Mouse (Mus musculus): ENCODE measurements around the gene Ppp1r2. TPM values are rescaled to one million over a fixed set of nuclear protein-coding genes. Genes with fewer than 3 reads are reported as not detected.

Gene Ppp1r2
- total and polyA plus RNA-seq, 3 experiments = 33.8 to 75.4 (median 62.4) TPM

DNA sequence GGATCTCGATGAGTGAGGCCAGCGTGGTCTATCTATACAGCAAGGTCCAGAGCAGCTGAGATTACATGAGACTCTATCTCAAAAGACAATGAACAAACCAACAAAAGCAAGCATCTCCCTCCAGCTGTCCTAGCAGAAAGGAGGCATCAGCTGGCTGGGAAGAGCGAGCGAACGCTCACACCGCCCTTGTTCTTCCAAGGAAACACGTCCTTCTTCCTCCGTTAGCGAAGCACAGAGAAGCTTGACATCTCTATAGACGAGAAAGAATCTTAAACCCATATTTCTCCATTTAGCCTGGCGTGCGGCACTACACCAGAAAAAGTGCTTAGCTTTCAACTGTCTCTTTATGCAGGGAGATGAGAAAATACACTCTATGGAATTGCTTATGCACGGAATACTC, 26.4 kb downstream of the Ppp1r2 start:
- H3K27ac ChIP-seq (ENCODE audit: insufficient read depth, low read depth) = no peak overlapping the region
- dilution Hi-C loops (cut with MboI; ENCODE audit: extremely low pct_ligation_motif_present, extremely low pct_unique_long_range_greater_than_20kb, low sequenced_read_pairs) (no loop called here), in situ Hi-C loops (cut with MboI; ENCODE audit: low pct_ligation_motif_present, low pct_unique_long_range_greater_than_20kb, low sequenced_read_pairs) (no loop called here)
- no peak overlapping the region for H3K9ac ChIP-seq (ENCODE audit: insufficient read depth, low read depth)
- DNase-seq (ENCODE audit: extremely low read depth) = no peak
- H3K4me3 ChIP-seq (replicated peaks in 1 of 3; ENCODE audit: low read depth in 2 of 3, low read length in 2 of 3, poor library complexity in 1 of 3) = no peak overlapping the region
- TF ChIP-seq ETS1 (conservative IDR thresholded peaks at IDR 0.05; ENCODE audit: low read depth, low read length) = no peak
- no peak for TF ChIP-seq USF2 (conservative IDR thresholded peaks at IDR 0.05; ENCODE audit: low read depth, low read length)
- no peak for TF ChIP-seq TBP (conservative IDR thresholded peaks at IDR 0.05; ENCODE audit: low read depth, low read length)
- no peak for TF ChIP-seq CHD1 (IDR thresholded peaks at IDR 0.05; ENCODE audit: low read depth, low read length)
- no peaks in the 10 kb centered on the region for H3K79me2 ChIP-seq (replicated peaks; ENCODE audit: control insufficient read depth, extremely low read depth, insufficient read depth, poor library complexity, severe bottlenecking)
- H3K27me3 ChIP-seq (replicated peaks) = no peaks in the 10 kb centered on the region
- H3K36me3 ChIP-seq (replicated peaks in 1 of 2; ENCODE audit: control insufficient read depth in 1 of 2, insufficient read depth in 1 of 2, low read length in 1 of 2) = peaks cover 2 to 26% of the 10 kb centered on the region in 2 experiments
- no peak overlapping the region for H3K4me2 ChIP-seq (ENCODE audit: insufficient read depth, low read depth, poor library complexity, severe bottlenecking)
- no peaks in the 10 kb centered on the region for H3K9me3 ChIP-seq (replicated peaks; ENCODE audit: low read length)
- peaks cover 15 to 40% of the 10 kb centered on the region in 2 experiments for H3K4me1 ChIP-seq (ENCODE audit: control insufficient read depth in 1 of 2, insufficient read depth in 2 of 2)

DNA sequence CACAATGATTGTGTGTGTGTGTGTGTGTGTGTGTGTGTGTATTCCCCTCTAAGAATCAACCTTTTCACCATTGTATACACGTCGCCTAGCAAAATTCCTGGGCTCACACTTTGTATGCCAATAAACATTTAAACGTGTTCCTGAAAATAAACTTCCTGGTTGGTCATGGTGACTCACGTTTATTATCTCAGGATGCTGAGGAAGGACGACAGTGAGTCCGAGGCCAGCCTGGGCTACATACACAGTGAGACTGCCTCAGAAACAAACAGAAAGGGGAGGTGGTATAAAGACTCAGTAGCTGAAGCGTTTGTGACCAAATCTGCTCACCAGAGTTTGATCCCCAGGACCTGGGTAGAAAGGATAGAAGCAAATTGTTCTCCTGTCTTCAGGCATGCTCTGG, 27.6 kb downstream of the Ppp1r2 start:
- Histone ChIP-seq H3K4me1 (ENCODE audit: control insufficient read depth in 1 of 2, insufficient read depth in 2 of 2) (peaks cover 15 to 35% of the 10 kb centered on the region in 2 experiments), H3K27me3 (replicated peaks) (no peaks in the 10 kb centered on the region), H3K9me3 (replicated peaks; ENCODE audit: low read length) (no peaks in the 10 kb centered on the region), H3K79me2 (replicated peaks; ENCODE audit: control insufficient read depth, extremely low read depth, insufficient read depth, poor library complexity, severe bottlenecking) (no peaks in the 10 kb centered on the region), H3K4me3 (replicated peaks in 1 of 3; ENCODE audit: low read depth in 2 of 3, low read length in 2 of 3, poor library complexity in 1 of 3) (no peak overlapping the region), H3K4me2 (ENCODE audit: insufficient read depth, low read depth, poor library complexity, severe bottlenecking) (no peak overlapping the region), H3K9ac (ENCODE audit: insufficient read depth, low read depth) (no peak overlapping the region), H3K36me3 (replicated peaks in 1 of 2; ENCODE audit: control insufficient read depth in 1 of 2, insufficient read depth in 1 of 2, low read length in 1 of 2) (peaks cover 0 to 27% of the 10 kb centered on the region in 2 experiments), H3K27ac (ENCODE audit: insufficient read depth, low read depth) (no peak overlapping the region)
- DNase-seq (ENCODE audit: extremely low read depth) = no peak
- dilution Hi-C loops (cut with MboI; ENCODE audit: extremely low pct_ligation_motif_present, extremely low pct_unique_long_range_greater_than_20kb, low sequenced_read_pairs) (no loop called here), in situ Hi-C loops (cut with MboI; ENCODE audit: low pct_ligation_motif_present, low pct_unique_long_range_greater_than_20kb, low sequenced_read_pairs) (no loop called here)
- TF ChIP-seq E2F4 (IDR thresholded peaks at IDR 0.05; ENCODE audit: insufficient replicate concordance, low read depth, low read length) = no peak
- TF ChIP-seq PAX5 (IDR thresholded peaks at IDR 0.05; ENCODE audit: low read length) = no peak
- TF ChIP-seq BHLHE40 (IDR thresholded peaks at IDR 0.05; ENCODE audit: low read depth, low read length) = no peak
- TF ChIP-seq NRF1 (IDR thresholded peaks at IDR 0.05; ENCODE audit: low read depth, low read length) = no peak
- TF ChIP-seq MYC (IDR thresholded peaks at IDR 0.05; ENCODE audit: low read depth, low read length) = no peak
- no peak for TF ChIP-seq POLR2A (IDR thresholded peaks at IDR 0.05; ENCODE audit: low read depth, low read length)
- TF ChIP-seq ETS1 (conservative IDR thresholded peaks at IDR 0.05; ENCODE audit: low read depth, low read length) = no peak
- TF ChIP-seq RCOR1 (conservative IDR thresholded peaks at IDR 0.05; ENCODE audit: low read depth, low read length) = no peak
- no peak for TF ChIP-seq MXI1 (IDR thresholded peaks at IDR 0.05; ENCODE audit: low read depth, low read length)
- TF ChIP-seq JUND (conservative IDR thresholded peaks at IDR 0.05; ENCODE audit: low read depth, low read length) = no peak
- TF ChIP-seq JUN (IDR thresholded peaks at IDR 0.05; ENCODE audit: insufficient read depth, low read depth, low read length) = no peak

DNA sequence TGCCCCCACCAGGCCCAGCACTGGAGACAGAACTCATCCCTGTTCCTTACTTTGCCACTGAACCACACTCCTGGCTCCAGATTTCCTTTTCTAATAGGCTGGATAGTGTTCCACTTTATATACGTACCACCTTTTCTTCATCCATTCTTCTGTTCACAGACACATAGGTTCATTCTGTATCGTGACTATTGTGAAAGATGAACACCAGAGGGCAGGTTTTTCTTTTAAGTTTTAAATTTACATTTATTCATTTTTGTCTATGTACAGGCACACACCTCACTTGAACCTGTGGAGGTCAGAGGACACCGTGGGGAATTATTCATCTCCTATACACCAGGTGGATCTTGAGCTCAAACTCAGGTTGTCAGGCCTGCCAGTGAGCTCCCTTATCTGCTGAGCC, 31.0 kb downstream of the Ppp1r2 start:
- dilution Hi-C loops (cut with MboI; ENCODE audit: extremely low pct_ligation_motif_present, extremely low pct_unique_long_range_greater_than_20kb, low sequenced_read_pairs) (no loop called here), in situ Hi-C loops (cut with MboI; ENCODE audit: low pct_ligation_motif_present, low pct_unique_long_range_greater_than_20kb, low sequenced_read_pairs) (loop anchor here (5.0 kb wide), 1 partner anchor 37 kb away; no protein-coding TSS in a partner anchor)
- TF ChIP-seq SMC3 (IDR thresholded peaks at IDR 0.05; ENCODE audit: low read depth, low read length) (peak; percentile 50), GABPA (IDR thresholded peaks at IDR 0.05; ENCODE audit: insufficient replicate concordance, low read depth, low read length) (no peak), CTCF (conservative IDR thresholded peaks at IDR 0.05 in 1 of 2, IDR thresholded peaks at IDR 0.05 in 1 of 2; ENCODE audit: low read depth in 2 of 2, low read length in 2 of 2) (peak in 1 of 2 experiments; percentile 46; a peak in 2 of 4 replicates), RAD21 (IDR thresholded peaks at IDR 0.05; ENCODE audit: low read depth, low read length) (peak; percentile 24), HCFC1 (IDR thresholded peaks at IDR 0.05; ENCODE audit: low read depth, low read length) (no peak)
- H3K4me2 ChIP-seq (ENCODE audit: insufficient read depth, low read depth, poor library complexity, severe bottlenecking) = no peak overlapping the region
- H3K27ac ChIP-seq (ENCODE audit: insufficient read depth, low read depth) = no peak overlapping the region
- no peak overlapping the region for H3K9ac ChIP-seq (ENCODE audit: insufficient read depth, low read depth)
- H3K4me1 ChIP-seq (ENCODE audit: control insufficient read depth in 1 of 2, insufficient read depth in 2 of 2) = peaks cover 15 to 25% of the 10 kb centered on the region in 2 experiments
- H3K36me3 ChIP-seq (replicated peaks in 1 of 2; ENCODE audit: control insufficient read depth in 1 of 2, insufficient read depth in 1 of 2, low read length in 1 of 2) = peaks cover 0 to 30% of the 10 kb centered on the region in 2 experiments
- no peak for DNase-seq (ENCODE audit: extremely low read depth)
- H3K9me3 ChIP-seq (replicated peaks; ENCODE audit: low read length) = no peaks in the 10 kb centered on the region
- no peak overlapping the region for H3K4me3 ChIP-seq (replicated peaks in 1 of 3; ENCODE audit: low read depth in 2 of 3, low read length in 2 of 3, poor library complexity in 1 of 3)
- H3K27me3 ChIP-seq (replicated peaks) = no peaks in the 10 kb centered on the region
- H3K79me2 ChIP-seq (replicated peaks; ENCODE audit: control insufficient read depth, extremely low read depth, insufficient read depth, poor library complexity, severe bottlenecking) = no peaks in the 10 kb centered on the region

All from CH12.LX (cell line).